Mouse (Mus musculus) heart, embryonic 10.5 days (tissue): ENCODE data around the gene Nosip. TPM values are rescaled to one million over a fixed set of nuclear protein-coding genes. Genes with fewer than 3 reads are reported as not detected.

ENCODE experiments used
- DNase-seq: peaks from one replicate; pipeline ENCODE4 v3.0.0-alpha.2; 2017; ENCODE audit warnings: low spot score
- H3K27ac ChIP-seq: fragments of 300-500 bp; sonication (generic); 2 replicates; pipeline ENCODE4 v1.5.1; 2016; ENCODE audit warnings: mild to moderate bottlenecking
- H3K27me3 ChIP-seq: fragments of 300-500 bp; sonication (generic); 2 replicates; pipeline ENCODE4 v1.6.1; 2016; ENCODE audit warnings: mild to moderate bottlenecking; ENCODE audit not compliant: poor library complexity, insufficient read depth, severe bottlenecking
- H3K36me3 ChIP-seq: fragments of 300-500 bp; sonication (generic); 2 replicates; pipeline ENCODE4 v1.6.1; 2016; ENCODE audit warnings: mild to moderate bottlenecking, moderate library complexity
- H3K4me1 ChIP-seq: fragments of 300-500 bp; sonication (generic); 2 replicates; pipeline ENCODE4 v1.6.1; 2016; ENCODE audit warnings: mild to moderate bottlenecking
- H3K4me3 ChIP-seq: fragments of 300-500 bp; sonication (generic); 2 replicates; pipeline ENCODE4 v1.5.1; 2016; ENCODE audit warnings: mild to moderate bottlenecking, moderate library complexity
- H3K9me3 ChIP-seq: fragments of 300-500 bp; sonication (generic); 2 replicates; pipeline ENCODE4 v1.6.1; 2016; ENCODE audit warnings: mild to moderate bottlenecking, moderate library complexity
- WGBS: fragments of 180-500 bp; shearing (Covaris S2); methylation state at CpG from one replicate; pipeline ENCODE4 v1.1.7; 2016; 5-methylcytosine and 5-hydroxymethylcytosine counted together
- polyA plus RNA-seq: library from polyadenylated mRNA; unstranded; fragments of >200 nt; fragmentation: Nextera tagmentation; extraction: Ambion mirVana; gene quantifications from 2 replicates; pipeline ENCODE4 v1.2.1, GENCODE M21; 2016

Nosip gene
- polyA plus RNA-seq, 1 experiment from 2014 or later: 65.2 TPM

DNA sequence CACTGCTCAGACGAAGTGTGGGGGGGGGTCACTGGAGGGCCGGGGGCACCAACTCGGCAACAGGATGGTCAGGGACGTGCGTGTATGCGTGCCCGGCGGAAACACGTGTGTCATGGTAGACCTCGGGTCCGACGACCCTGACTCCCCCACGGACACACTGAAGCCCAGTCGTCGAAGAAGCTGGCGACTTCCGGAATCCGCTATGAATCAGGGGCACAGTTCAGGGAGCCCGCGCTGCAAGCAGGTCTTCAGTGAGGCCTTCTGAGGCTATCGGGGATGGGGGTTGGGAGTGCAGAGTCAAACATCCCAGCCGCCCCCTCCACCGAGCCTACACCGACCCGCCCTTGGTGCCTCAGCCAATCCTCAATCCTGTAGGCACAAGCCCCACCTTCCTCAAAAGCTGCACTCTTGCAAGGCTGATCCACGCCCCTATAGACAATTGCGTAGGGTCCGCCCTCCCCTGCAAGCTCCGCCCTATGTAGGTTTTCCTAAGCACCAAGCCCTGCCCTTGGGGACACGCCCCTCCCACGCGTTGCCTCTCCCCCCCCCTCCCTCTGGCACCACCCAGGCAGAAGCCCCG is 8.2 kb upstream of the Nosip start:
- H3K9me3 ChIP-seq: no peaks in the 10 kb centered on the region
- H3K4me1 ChIP-seq: peaks cover 50% of the 10 kb centered on the region
- H3K27ac ChIP-seq: peak overlapping the region; percentile 99
- under 1% methylated on average over 33 of the region's 33 CpGs for WGBS
- H3K4me3 ChIP-seq: peak overlapping the region; percentile 78
- DNase-seq: peak; percentile 100
- peaks cover 24% of the 10 kb centered on the region for H3K36me3 ChIP-seq
- no peaks in the 10 kb centered on the region for H3K27me3 ChIP-seq

DNA sequence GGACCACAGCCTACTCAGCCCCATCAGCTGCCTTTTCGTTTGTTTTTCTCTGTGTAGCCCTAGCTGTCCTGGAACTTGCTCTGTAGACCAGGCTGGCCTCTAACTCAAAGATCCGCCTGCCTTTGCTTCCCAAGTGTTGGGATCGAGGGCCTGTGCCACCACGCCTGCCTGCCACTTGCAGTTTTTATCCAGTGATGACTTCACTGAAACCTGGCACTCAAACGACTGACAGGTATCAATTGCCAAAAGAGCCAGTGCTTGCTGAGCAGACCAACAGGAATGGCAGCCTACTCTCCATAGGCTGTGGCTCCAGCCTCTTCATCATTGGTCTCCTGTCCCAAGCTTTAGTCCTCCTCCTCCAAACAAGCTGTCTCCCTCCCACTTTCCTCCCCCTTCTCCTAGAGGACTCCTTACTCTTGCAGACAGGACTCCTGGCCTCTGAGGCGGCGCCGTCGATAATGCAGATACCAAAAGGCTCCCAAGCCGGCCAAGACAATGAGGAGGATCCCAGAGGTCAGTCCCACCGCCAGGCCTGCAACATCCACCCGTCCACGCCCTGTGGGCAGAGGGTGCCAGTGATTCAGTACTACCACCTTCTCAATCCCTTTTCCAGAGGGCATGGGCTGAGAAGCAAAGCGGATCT is 5.8 kb upstream of the Nosip start:
- H3K27ac ChIP-seq: 0 out of 2 replicates have a peak overlapping the region, but pooled peaks have one; percentile 11

DNA sequence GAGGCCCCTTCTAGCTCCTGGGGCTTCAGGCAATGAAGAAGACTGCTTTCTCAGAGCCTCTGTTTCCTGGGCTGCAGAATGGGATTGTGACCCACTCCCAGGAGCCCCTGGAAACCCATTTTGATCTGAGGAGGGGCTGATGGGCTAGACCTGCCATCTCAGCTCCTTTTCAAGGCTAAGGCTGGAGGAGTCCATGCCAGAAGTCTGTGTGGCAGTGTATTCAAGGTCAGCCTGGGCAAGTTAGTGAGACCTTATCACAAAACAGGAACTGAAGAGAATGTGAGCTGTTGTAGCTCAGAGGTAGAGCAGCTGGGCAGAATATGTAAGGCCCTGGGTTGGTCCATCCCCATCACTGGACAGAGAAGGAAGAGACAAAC is 5.3 kb upstream of the Nosip start:
- no peaks in the 10 kb centered on the region for H3K9me3 ChIP-seq
- no peak overlapping the region; the same call in 1 of the 2 replicates for H3K4me3 ChIP-seq
- DNase-seq: no peak
- H3K4me1 ChIP-seq: peaks cover 42% of the 10 kb centered on the region
- 0 out of 2 replicates have a peak overlapping the region, but pooled peaks have one; percentile 11 for H3K27ac ChIP-seq
- no peaks in the 10 kb centered on the region for H3K27me3 ChIP-seq
- peaks cover 5% of the 10 kb centered on the region; the same call in 1 of the 2 replicates for H3K36me3 ChIP-seq

More for the DNA sequence above, 5.8 kb upstream of the Nosip start:
- no peaks in the 10 kb centered on the region for H3K27me3 ChIP-seq
- peaks cover 5% of the 10 kb centered on the region; the same call in 1 of the 2 replicates for H3K36me3 ChIP-seq
- H3K4me3 ChIP-seq: no peak overlapping the region
- 67% methylated on average over 14 of the region's 14 CpGs for WGBS
- peaks cover 43% of the 10 kb centered on the region for H3K4me1 ChIP-seq
- DNase-seq: no peak
- H3K9me3 ChIP-seq: no peaks in the 10 kb centered on the region

DNA sequence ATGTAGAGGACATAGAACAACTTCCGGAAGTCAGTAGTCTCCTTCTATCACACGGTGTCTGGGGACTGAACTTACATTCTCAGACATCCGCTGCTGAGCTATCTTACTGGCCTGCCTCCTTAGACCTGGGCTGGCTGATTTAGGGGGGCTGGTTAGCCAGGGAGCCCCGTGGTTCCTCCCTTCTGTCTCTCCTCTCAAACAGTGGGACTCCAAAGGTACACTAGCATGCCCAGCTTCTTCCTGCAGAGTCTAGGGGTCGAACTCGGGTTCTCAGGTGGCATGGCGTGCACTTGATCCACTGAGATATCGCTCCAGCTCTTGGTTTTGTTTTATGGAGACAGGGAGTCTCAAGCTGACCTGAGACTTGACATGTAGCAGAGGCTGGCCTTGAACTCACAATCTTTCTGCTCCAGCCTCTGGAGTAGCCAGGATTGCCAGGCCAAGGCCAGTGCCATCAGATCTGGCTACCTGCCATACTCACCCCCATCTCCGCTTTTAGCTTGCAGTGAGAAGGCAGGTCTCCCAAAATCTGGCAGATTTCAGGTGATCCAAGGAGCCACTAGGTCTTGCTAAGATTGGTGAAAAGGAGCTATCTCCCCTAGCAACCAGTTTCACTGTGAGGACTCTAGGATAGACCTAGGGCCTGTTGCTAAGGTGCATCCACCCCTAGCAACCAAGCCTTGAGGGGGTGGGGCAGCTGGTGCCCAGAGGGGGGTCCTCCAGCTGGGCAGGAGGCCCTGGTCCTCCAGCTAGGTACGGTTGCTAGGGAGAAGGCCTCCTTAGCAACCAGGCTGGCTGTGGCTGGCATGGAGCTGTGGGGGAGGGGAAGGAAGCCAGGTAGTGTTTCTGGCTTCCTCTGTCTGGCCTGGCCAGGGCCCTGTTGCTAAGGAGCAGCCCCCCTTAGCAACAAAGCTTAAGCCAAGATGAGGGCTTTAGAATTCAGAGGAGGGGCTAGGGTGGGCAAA is 3.3 kb upstream of the Nosip start:
- Histone ChIP-seq H3K9me3 (no peaks in the 10 kb centered on the region), H3K4me3 (0 out of 2 replicates have a peak overlapping the region, but pooled peaks have one; percentile 25), H3K27ac (peak overlapping the region; percentile 3; the same call in 1 of the 2 replicates), H3K36me3 (peaks cover 5% of the 10 kb centered on the region; the same call in 1 of the 2 replicates), H3K4me1 (peaks cover 41% of the 10 kb centered on the region), H3K27me3 (no peaks in the 10 kb centered on the region)
- 74% methylated on average over 10 of the region's 10 CpGs for WGBS
- DNase-seq: no peak

DNA sequence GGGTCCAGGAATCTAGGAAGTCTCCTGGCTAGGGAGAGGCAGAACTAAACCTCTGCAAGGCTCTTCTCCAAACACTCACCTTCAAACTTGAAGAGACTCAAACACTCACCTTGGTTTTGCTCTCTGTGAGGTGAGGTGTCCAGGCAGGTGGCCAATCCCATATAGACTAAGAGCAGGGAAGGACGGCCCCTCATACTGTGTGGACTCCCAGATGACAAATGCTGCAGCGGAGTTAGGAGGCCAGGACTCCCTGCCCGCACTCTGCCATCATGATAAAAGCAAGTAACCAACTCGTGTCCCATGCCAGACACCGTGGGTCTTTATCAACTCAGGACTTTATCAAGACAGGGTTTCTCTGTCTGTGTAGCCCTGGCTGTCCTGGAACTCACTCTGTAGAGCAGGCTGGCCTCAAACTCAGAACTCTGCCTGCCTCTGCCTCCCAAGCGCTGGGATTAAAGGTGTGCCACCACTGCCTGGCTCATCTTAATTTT is 1.6 kb upstream of the Nosip start:
- DNase-seq: no peak
- no peak overlapping the region for H3K4me3 ChIP-seq
- peaks cover 33% of the 10 kb centered on the region for H3K4me1 ChIP-seq
- no peaks in the 10 kb centered on the region for H3K27me3 ChIP-seq
- peaks cover 5% of the 10 kb centered on the region; the same call in 1 of the 2 replicates for H3K36me3 ChIP-seq
- H3K9me3 ChIP-seq: no peaks in the 10 kb centered on the region
- 79% methylated on average over 6 of the region's 6 CpGs for WGBS
- H3K27ac ChIP-seq: no peak overlapping the region

DNA sequence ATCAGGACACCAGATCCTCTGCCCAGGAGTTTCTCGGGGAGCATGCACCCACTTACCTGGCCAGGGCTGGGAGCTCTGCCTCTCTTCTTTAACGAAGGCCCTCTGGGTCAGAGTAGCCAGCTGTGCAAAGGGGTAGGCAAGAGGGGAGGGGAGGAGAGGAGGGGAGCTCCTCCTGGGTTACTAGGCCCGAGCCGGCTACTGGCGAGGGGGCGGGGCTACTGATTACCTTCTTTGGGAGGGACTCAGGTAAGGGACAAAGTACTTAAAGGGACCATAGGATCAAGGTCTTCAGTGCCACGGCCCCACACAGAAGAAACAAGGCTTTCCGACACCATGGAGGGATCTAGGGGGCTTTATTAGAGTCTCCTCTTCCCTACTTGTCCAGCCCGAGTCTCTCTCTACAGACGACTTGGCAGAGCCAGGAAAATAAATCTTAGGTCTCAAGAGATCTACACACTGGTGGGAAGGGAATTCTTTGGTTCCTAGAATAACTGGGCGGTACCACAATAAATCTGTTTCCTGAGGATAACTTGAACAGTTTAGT is 625 bp upstream of the Nosip start:
- Histone ChIP-seq H3K4me3 (peak overlapping the region; percentile 66), H3K27me3 (no peaks in the 10 kb centered on the region), H3K9me3 (no peaks in the 10 kb centered on the region), H3K4me1 (peaks cover 32% of the 10 kb centered on the region), H3K36me3 (peaks cover 5% of the 10 kb centered on the region; the same call in 1 of the 2 replicates), H3K27ac (peak overlapping the region; percentile 89)
- 22% methylated on average over 11 of the region's 11 CpGs for WGBS
- no peak for DNase-seq

DNA sequence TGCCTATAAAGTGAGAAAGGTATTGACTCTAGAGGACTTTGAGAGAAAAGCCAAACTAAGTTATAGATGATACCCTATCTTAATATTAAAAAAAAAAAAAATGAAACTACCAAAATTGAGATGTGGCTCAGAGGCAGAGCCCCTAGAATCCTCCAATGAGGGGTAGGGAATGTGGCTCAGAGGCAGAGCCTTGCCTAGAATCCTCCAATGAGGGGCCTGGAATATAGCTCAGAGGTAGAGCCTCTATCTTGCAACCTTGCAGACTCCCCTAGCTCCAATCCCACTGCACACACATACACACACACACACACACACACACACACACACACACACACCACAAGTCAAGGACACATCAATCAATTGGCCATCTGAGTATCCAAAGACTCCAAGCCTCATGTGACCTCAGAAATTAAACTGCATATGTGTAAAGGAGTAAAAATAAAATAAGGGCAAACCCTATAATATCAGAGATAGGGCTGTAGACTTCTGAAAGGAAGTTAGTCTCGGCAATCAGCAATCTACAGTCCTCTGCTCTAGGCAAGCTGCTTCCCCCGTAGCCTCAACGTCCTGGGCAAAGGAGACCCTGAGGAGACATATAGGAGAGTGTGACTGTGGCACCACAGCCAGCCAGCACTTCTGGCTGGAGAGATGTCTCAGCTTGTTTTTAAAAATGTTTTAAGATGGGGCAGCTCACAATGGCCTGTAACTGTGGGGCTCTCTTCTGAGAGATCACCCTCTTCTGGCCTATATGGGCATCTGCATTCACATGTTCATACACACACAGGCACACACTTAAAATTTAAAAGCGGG is 5.2 kb downstream of the Nosip start:
- Histone ChIP-seq H3K36me3 (0 out of 2 replicates have a peak, but pooled peaks cover 4% of the 10 kb centered on the region), H3K4me3 (no peak overlapping the region), H3K27me3 (no peaks in the 10 kb centered on the region), H3K4me1 (peaks cover 9% of the 10 kb centered on the region), H3K27ac (no peak overlapping the region), H3K9me3 (no peaks in the 10 kb centered on the region)
- 81% methylated on average over 4 of the region's 4 CpGs for WGBS
- DNase-seq: no peak

DNA sequence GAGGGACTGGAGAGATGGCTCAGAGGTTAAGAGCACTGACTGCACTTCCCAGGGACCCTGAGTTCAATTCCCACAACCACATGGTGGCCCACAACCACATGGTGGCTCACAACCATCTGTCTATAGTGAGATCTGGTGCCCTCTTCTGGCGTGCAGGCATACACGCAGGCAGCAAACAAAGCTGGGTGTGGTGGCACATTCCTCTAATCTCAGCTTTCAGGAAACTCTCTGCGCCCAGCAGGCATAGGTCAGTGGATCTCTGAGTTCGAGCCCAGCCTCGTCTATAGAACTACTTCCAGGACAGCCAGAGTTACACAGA is 5.7 kb downstream of the Nosip start:
- no peaks in the 10 kb centered on the region for H3K9me3 ChIP-seq
- WGBS: 35% methylated on average over 5 of the region's 5 CpGs

DNA sequence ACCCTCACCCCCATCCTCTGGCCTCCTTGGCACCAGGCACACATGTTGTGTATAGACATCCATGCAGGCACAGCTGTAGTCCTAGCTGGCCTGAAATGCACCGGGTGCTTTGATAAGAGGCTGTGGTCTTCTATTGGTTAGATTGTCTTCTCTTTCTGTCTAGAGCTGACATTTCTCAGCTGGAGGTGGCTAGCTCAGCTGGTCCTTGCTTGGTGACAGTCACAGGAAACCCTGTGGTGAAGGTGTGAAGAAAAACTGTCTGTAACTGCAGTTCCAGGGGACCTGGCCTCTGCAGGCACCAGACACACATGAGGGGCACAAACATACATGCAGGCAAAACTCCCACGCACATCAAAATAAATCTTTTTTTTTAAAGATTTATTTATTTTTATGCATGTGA is 7.4 kb downstream of the Nosip start:
- Histone ChIP-seq H3K9me3 (no peaks in the 10 kb centered on the region), H3K4me1 (peaks cover 15% of the 10 kb centered on the region), H3K27me3 (no peaks in the 10 kb centered on the region), H3K36me3 (peaks cover 17% of the 10 kb centered on the region; the same call in 1 of the 2 replicates), H3K27ac (no peak overlapping the region), H3K4me3 (no peak overlapping the region)
- no peak for DNase-seq
- WGBS: 88% methylated on average over 2 of the region's 2 CpGs

More for the DNA sequence above, 5.7 kb downstream of the Nosip start:
- peaks cover 9% of the 10 kb centered on the region for H3K4me1 ChIP-seq
- H3K27ac ChIP-seq: no peak overlapping the region
- DNase-seq: peak; percentile 80
- no peaks in the 10 kb centered on the region for H3K27me3 ChIP-seq
- H3K4me3 ChIP-seq: no peak overlapping the region
- 0 out of 2 replicates have a peak, but pooled peaks cover 4% of the 10 kb centered on the region for H3K36me3 ChIP-seq

DNA sequence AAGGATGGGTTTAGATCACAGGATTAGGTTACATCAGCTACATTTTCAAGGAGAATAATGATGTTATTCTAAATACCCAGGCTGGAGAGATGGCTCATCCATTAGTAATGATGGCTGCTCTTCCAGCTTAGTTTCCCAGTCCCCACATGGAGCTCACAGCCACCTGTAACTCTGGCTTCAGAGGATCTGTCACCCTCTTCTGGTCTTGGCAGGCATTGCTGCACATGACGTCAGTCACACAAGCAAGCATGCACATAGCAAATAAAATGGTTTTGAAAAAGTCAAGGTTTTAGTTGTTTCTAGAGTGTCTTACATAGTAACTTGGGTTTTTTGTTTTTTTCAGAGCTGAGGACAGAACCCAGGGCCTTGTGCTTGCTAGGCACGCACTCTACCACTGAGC is 10.0 kb downstream of the Nosip start:
- Histone ChIP-seq H3K36me3 (peaks cover 40% of the 10 kb centered on the region), H3K4me3 (no peak overlapping the region), H3K9me3 (no peaks in the 10 kb centered on the region), H3K27ac (no peak overlapping the region), H3K27me3 (no peaks in the 10 kb centered on the region), H3K4me1 (peaks cover 34% of the 10 kb centered on the region)
- no peak for DNase-seq
- 79% methylated on average over 2 of the region's 2 CpGs for WGBS

DNA sequence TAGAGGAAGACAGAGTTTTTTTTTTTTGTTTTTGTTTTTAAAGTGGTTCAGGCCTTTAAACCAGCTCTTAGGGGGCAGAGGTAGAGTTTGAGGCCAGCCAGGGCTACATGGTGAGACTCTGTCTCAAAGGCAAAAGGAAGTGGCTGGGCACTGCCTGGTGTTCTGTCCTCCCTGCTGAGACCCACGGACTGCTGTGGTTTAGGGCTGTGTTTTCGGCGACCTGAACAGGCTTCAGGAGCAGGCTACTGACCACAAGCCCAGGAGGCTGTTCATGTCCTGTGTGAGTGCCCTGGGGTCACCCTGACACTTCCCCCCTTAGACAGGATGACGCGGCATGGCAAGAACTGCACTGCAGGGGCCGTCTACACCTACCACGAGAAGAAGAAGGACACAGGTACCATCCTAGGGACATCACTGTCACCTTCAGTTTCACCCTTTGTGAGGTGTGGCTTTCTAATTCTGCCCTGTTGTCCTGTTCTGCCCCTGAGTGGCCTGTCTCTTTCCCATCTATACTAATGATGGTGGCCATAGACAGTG is 11.0 kb downstream of the Nosip start:
- no peak overlapping the region for H3K4me3 ChIP-seq
- H3K4me1 ChIP-seq: peaks cover 34% of the 10 kb centered on the region
- WGBS: 77% methylated on average over 7 of the region's 7 CpGs
- DNase-seq: no peak
- H3K9me3 ChIP-seq: no peaks in the 10 kb centered on the region
- peaks cover 42% of the 10 kb centered on the region for H3K36me3 ChIP-seq
- H3K27me3 ChIP-seq: no peaks in the 10 kb centered on the region
- peak overlapping the region; percentile 29; the same call in 1 of the 2 replicates for H3K27ac ChIP-seq
